Mouse (Mus musculus) neural tube, embryonic 12.5 days (tissue): ENCODE measurements around the gene Prkg2. TPM values are rescaled to one million over a fixed set of nuclear protein-coding genes. Genes with fewer than 3 reads are reported as not detected.
A peak's percentile ranks its signal among the peaks of the same experiment; 100 is the strongest.

Experiments used
- ATAC-seq: fragments of 200-750 bp; cut with Nextera tagmentation; 2 replicates; pipeline ENCODE4 v1.8.0; 2017; ENCODE audit warnings: low read depth, mild to moderate bottlenecking, moderate TSS enrichment, moderate library complexity; ENCODE audit not compliant: low FRiP score
- H3K27ac ChIP-seq: fragments of 300-500 bp; sonication (generic); 2 replicates; pipeline ENCODE4 v1.5.1; 2016
- H3K27me3 ChIP-seq: fragments of 300-500 bp; sonication (generic); replicated peaks from 2 replicates; pipeline ENCODE4 v1.6.1; 2016; ENCODE audit warnings: mild to moderate bottlenecking
- H3K36me3 ChIP-seq: fragments of 300-500 bp; sonication (generic); 2 replicates; pipeline ENCODE4 v1.6.1; 2016; ENCODE audit warnings: mild to moderate bottlenecking
- H3K4me1 ChIP-seq: fragments of 300-500 bp; sonication (generic); 2 replicates; pipeline ENCODE4 v1.6.1; 2016
- H3K4me2 ChIP-seq: fragments of 300-500 bp; sonication (generic); replicated peaks from 2 replicates; pipeline ENCODE4 v1.6.1; 2016; ENCODE audit warnings: mild to moderate bottlenecking
- H3K4me3 ChIP-seq: fragments of 300-500 bp; sonication (generic); 2 replicates; pipeline ENCODE4 v1.5.1; 2016
- H3K9ac ChIP-seq: fragments of 300-500 bp; sonication (generic); 2 replicates; pipeline ENCODE4 v1.6.1; 2016; ENCODE audit warnings: mild to moderate bottlenecking
- H3K9me3 ChIP-seq: fragments of 300-500 bp; sonication (generic); 2 replicates; pipeline ENCODE4 v1.6.1; 2016; ENCODE audit warnings: mild to moderate bottlenecking
- WGBS: fragments of 180-500 bp; shearing (Covaris S2); methylation state at CpG from one replicate; pipeline ENCODE4 v1.1.7; 2016; 5-methylcytosine and 5-hydroxymethylcytosine counted together
- polyA plus RNA-seq: library from polyadenylated mRNA; unstranded; fragments of >200 nt; fragmentation: Nextera tagmentation; extraction: Ambion mirVana; gene quantifications from 2 replicates; pipeline ENCODE4 v1.2.1, GENCODE M21; 2016

Gene Prkg2
- polyA plus RNA-seq, 1 experiment from 2014 or later: 1.7 TPM

GRCm38 (mm10) chr5:99010448-99011151 is 26.6 kb downstream of the Prkg2 start:
- Histone ChIP-seq H3K4me2 (no peak overlapping the region), H3K27me3 (no peaks in the 10 kb centered on the region), H3K27ac (no peak overlapping the region), H3K4me3 (no peak overlapping the region), H3K9ac (no peak overlapping the region), H3K4me1 (no peaks in the 10 kb centered on the region), H3K36me3 (no peaks in the 10 kb centered on the region), H3K9me3 (no peaks in the 10 kb centered on the region)
- no peak for ATAC-seq
- WGBS: 76% methylated on average over 14 of the region's 14 CpGs

GRCm38 (mm10) chr5:98998104-98998503 is 39.0 kb downstream of the Prkg2 start:
- no peaks in the 10 kb centered on the region for H3K36me3 ChIP-seq

GRCm38 (mm10) chr5:98995767-98996166 is 41.4 kb downstream of the Prkg2 start:
- no peak overlapping the region for H3K4me3 ChIP-seq
- no peak overlapping the region for H3K27ac ChIP-seq
- ATAC-seq: 0 out of 2 replicates have a peak, but pooled peaks have one; percentile 37
- WGBS: 52% methylated on average over 4 of the region's 4 CpGs
- H3K9ac ChIP-seq: no peak overlapping the region
- H3K4me2 ChIP-seq: no peak overlapping the region
- no peaks in the 10 kb centered on the region for H3K4me1 ChIP-seq
- no peaks in the 10 kb centered on the region for H3K9me3 ChIP-seq
- no peaks in the 10 kb centered on the region for H3K36me3 ChIP-seq
- H3K27me3 ChIP-seq: no peaks in the 10 kb centered on the region

More at GRCm38 (mm10) chr5:98998104-98998503, 39.0 kb downstream of the Prkg2 start:
- WGBS: 77% methylated on average over 4 of the region's 4 CpGs
- H3K9ac ChIP-seq: no peak overlapping the region
- no peaks in the 10 kb centered on the region for H3K9me3 ChIP-seq
- no peaks in the 10 kb centered on the region for H3K4me1 ChIP-seq
- no peak for ATAC-seq
- no peak overlapping the region for H3K27ac ChIP-seq
- H3K4me3 ChIP-seq: no peak overlapping the region
- no peak overlapping the region for H3K4me2 ChIP-seq
- H3K27me3 ChIP-seq: no peaks in the 10 kb centered on the region

DNA sequence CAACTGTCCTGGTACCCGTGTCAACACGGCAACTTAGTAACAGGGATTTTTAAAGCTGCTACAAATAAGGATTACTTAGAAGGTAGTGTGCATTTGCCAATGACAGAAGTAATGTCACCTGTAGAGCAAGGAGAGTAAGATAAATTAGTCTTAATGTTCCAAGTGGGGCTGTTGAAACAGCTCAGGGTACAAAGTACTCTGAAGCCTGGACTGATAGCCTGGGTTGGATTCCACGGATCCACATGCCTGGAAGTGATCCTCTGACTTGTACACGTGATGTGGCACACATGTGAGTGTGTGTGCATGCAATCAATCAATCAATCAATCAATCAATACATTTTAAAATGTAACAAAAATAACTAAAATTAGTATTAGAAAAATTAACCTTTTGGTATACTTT is 45.6 kb downstream of the Prkg2 start:
- no peak overlapping the region for H3K27ac ChIP-seq
- no peaks in the 10 kb centered on the region for H3K9me3 ChIP-seq
- no peaks in the 10 kb centered on the region for H3K27me3 ChIP-seq
- H3K4me3 ChIP-seq: no peak overlapping the region
- no peak overlapping the region for H3K4me2 ChIP-seq
- WGBS: 89% methylated on average over 4 of the region's 4 CpGs
- no peaks in the 10 kb centered on the region for H3K36me3 ChIP-seq
- no peak for ATAC-seq
- H3K9ac ChIP-seq: no peak overlapping the region
- H3K4me1 ChIP-seq: no peaks in the 10 kb centered on the region

DNA sequence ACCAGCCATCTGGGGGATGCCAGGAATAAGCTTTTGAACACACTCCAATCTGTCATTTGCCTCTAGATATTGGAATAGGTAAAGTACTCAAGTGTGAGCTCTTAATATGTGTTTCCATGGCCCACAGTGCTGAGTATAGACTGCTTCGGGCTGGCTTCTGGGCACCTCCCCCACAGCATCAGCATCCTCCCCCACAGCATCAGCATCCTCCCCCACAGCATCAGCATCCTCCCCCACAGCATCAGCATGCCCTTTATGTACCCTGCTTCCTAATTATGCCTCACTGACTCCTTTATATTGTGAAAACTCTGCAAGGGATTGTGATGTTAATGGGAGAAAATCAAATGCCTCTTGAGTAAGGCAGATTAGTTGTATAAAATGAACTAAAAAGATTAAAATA is 49.5 kb downstream of the Prkg2 start:
- 48% methylated on average over 1 of the region's 1 CpGs for WGBS
- no peaks in the 10 kb centered on the region for H3K27me3 ChIP-seq
- no peak overlapping the region for H3K4me2 ChIP-seq
- no peak for ATAC-seq
- no peaks in the 10 kb centered on the region for H3K4me1 ChIP-seq
- H3K4me3 ChIP-seq: no peak overlapping the region
- H3K9me3 ChIP-seq: no peaks in the 10 kb centered on the region
- no peak overlapping the region for H3K9ac ChIP-seq
- no peaks in the 10 kb centered on the region for H3K36me3 ChIP-seq
- H3K27ac ChIP-seq: no peak overlapping the region

GRCm38 (mm10) chr5:98987116-98987515 is 50.0 kb downstream of the Prkg2 start:
- Histone ChIP-seq H3K4me2 (no peak overlapping the region), H3K4me3 (no peak overlapping the region), H3K9ac (no peak overlapping the region), H3K27ac (no peak overlapping the region), H3K36me3 (no peaks in the 10 kb centered on the region), H3K4me1 (no peaks in the 10 kb centered on the region), H3K27me3 (no peaks in the 10 kb centered on the region), H3K9me3 (no peaks in the 10 kb centered on the region)
- no peak for ATAC-seq
- WGBS: 79% methylated on average over 3 of the region's 3 CpGs

- Histone ChIP-seq H3K4me2 (no peak overlapping the region), H3K9ac (no peak overlapping the region), H3K36me3 (no peaks in the 10 kb centered on the region), H3K9me3 (no peaks in the 10 kb centered on the region), H3K27ac (no peak overlapping the region), H3K4me1 (no peaks in the 10 kb centered on the region), H3K4me3 (no peak overlapping the region), H3K27me3 (no peaks in the 10 kb centered on the region)
- 39% methylated on average over 4 of the region's 4 CpGs for WGBS
- no peak for ATAC-seq
Measured at GRCm38 (mm10) chr5:98986459-98986858, 50.7 kb downstream of the Prkg2 start.

GRCm38 (mm10) chr5:98986011-98986410 is 51.1 kb downstream of the Prkg2 start:
- Histone ChIP-seq H3K9ac (no peak overlapping the region), H3K27ac (no peak overlapping the region), H3K36me3 (no peaks in the 10 kb centered on the region), H3K4me2 (no peak overlapping the region), H3K9me3 (no peaks in the 10 kb centered on the region), H3K4me1 (no peaks in the 10 kb centered on the region), H3K4me3 (no peak overlapping the region), H3K27me3 (no peaks in the 10 kb centered on the region)
- no peak for ATAC-seq
- 31% methylated on average over 4 of the region's 4 CpGs for WGBS

GRCm38 (mm10) chr5:98985077-98985476 is 52.1 kb downstream of the Prkg2 start:
- Histone ChIP-seq H3K27me3 (no peaks in the 10 kb centered on the region), H3K9ac (no peak overlapping the region), H3K36me3 (no peaks in the 10 kb centered on the region), H3K4me3 (no peak overlapping the region), H3K4me2 (no peak overlapping the region), H3K9me3 (no peaks in the 10 kb centered on the region), H3K27ac (no peak overlapping the region), H3K4me1 (no peaks in the 10 kb centered on the region)
- ATAC-seq: no peak
- 94% methylated on average over 3 of the region's 3 CpGs for WGBS

GRCm38 (mm10) chr5:98981304-98981703 is 55.8 kb downstream of the Prkg2 start:
- Histone ChIP-seq H3K36me3 (no peaks in the 10 kb centered on the region), H3K9me3 (no peaks in the 10 kb centered on the region), H3K4me2 (no peak overlapping the region), H3K4me3 (no peak overlapping the region), H3K9ac (no peak overlapping the region), H3K27me3 (no peaks in the 10 kb centered on the region), H3K4me1 (no peaks in the 10 kb centered on the region), H3K27ac (no peak overlapping the region)
- 87% methylated on average over 7 of the region's 7 CpGs for WGBS
- no peak for ATAC-seq

GRCm38 (mm10) chr5:98978316-98978715 is 58.8 kb downstream of the Prkg2 start:
- H3K4me1 ChIP-seq: no peaks in the 10 kb centered on the region
- H3K27me3 ChIP-seq: no peaks in the 10 kb centered on the region
- H3K36me3 ChIP-seq: no peaks in the 10 kb centered on the region
- WGBS: 85% methylated on average over 6 of the region's 6 CpGs
- no peak overlapping the region for H3K27ac ChIP-seq
- no peak for ATAC-seq
- H3K4me2 ChIP-seq: no peak overlapping the region
- no peak overlapping the region for H3K4me3 ChIP-seq
- H3K9me3 ChIP-seq: no peaks in the 10 kb centered on the region
- no peak overlapping the region for H3K9ac ChIP-seq

- WGBS: 65% methylated on average over 10 of the region's 10 CpGs
- H3K9me3 ChIP-seq: no peaks in the 10 kb centered on the region
- ATAC-seq: 0 out of 2 replicates have a peak, but pooled peaks have one; percentile 58
- no peak overlapping the region for H3K4me3 ChIP-seq
- H3K4me1 ChIP-seq: no peaks in the 10 kb centered on the region
- H3K4me2 ChIP-seq: no peak overlapping the region
- H3K27ac ChIP-seq: no peak overlapping the region
- H3K36me3 ChIP-seq: no peaks in the 10 kb centered on the region
- H3K27me3 ChIP-seq: no peaks in the 10 kb centered on the region
- H3K9ac ChIP-seq: no peak overlapping the region
Measured at GRCm38 (mm10) chr5:98975877-98976672, 61.1 kb downstream of the Prkg2 start.
